Mouse (Mus musculus) spleen, adult 2 months (tissue): ENCODE measurements around the gene Slc5a11.

ENCODE experiments used
- CTCF ChIP-seq: fragments of 200-500 bp; IDR thresholded peaks from 2 replicates; pipeline ENCODE4 v1.5.1; 2011; ENCODE audit warnings: mild to moderate bottlenecking, inconsistent platforms; ENCODE audit not compliant: insufficient read depth, insufficient read length, insufficient replicate concordance; ENCODE audit errors: extremely low read depth
- POLR2A ChIP-seq: fragments of 200-500 bp; IDR thresholded peaks from 2 replicates; pipeline ENCODE4 v1.6.1; 2011; ENCODE audit warnings: low read depth, low read length, inconsistent platforms

DNA sequence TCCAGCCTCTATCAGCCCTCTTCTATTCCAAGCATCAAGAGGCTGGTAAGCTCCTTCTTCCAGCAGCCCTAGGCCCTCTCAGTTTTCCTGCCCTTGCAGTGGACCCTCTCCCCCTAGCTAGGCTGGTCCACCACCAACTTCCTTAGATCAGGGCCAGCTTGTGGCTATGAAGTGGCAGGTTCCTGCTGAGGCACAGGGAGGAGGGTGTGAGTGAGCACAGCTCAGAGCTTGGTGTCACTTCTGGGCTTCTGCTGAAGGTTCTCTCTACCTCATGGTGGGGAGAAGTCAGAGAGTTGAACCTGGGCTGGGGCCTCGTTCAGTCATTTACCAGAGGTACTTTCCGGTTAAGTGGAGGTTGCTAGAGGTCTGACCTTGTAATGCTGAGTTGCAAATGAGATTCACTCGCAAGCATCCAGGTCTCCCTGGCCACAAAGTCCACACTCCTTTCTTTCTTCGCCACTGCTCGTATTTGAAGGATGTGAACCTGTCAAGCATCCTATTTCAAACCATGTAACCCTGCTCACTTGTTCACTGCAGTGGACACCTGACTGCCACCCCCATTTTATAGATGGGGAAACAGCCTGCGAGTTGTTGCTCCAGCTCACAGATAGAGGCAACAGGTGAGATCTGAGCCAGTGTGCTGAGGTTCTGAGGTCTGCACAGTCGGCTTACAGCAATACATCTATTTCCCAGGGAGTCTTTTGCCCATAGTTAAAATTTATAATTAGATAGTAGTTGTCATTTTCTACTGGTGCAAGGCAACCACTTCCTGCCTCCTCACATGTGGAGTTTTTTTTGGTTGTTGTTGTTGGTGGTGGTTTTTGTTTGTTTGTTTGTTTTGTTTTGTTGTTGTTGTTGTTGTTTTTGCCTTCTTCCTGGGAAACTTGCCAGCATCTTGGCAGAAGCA, 3.1 kb downstream of the Slc5a11 start:
- no peak for TF ChIP-seq CTCF
- TF ChIP-seq POLR2A = no peak
